Mouse (Mus musculus): Measurements from ENCODE around the gene Slamf1. TPM values are rescaled to one million over a fixed set of nuclear protein-coding genes. Genes with fewer than 3 reads are reported as not detected.

Gene Slamf1
- 31.0 TPM for polyA plus RNA-seq (2017; shearing (Covaris generic))

GRCm38 (mm10) chr1:171766898-171767297 lies at the start of gene Slamf1:
Slamf1 (plus strand) TSS chr1:171767127.

GRCm38 (mm10) chr1:171839488-171839887 lies 72.6 kb downstream of the Slamf1 start, which contains the start of gene Cd84:
Cd84 (plus strand) TSS chr1:171839697.

Other genes with a start within 250 kb of the Slamf1 start
- not detected for gene Itln1, start 231.8 kb upstream of the Slamf1 start, polyA plus RNA-seq (2017; shearing (Covaris generic))
- gene Cd244a, start 207.9 kb upstream of the Slamf1 start, polyA plus RNA-seq (2017; shearing (Covaris generic)) = not detected
- gene Ly9, start 159.7 kb upstream of the Slamf1 start, polyA plus RNA-seq (2017; shearing (Covaris generic)) = 92.0 TPM
- 0.78 TPM for gene Slamf7, start 114.1 kb upstream of the Slamf1 start, polyA plus RNA-seq (2017; shearing (Covaris generic))
- 85.6 TPM for gene Cd48, start 85.1 kb upstream of the Slamf1 start, polyA plus RNA-seq (2017; shearing (Covaris generic))
- gene Cd84, start 72.6 kb downstream of the Slamf1 start, polyA plus RNA-seq (2017; shearing (Covaris generic)) = 96.2 TPM
- not detected for gene Gm10521, start 128.5 kb downstream of the Slamf1 start, polyA plus RNA-seq (2017; shearing (Covaris generic))
- gene Slamf6, start 150.4 kb downstream of the Slamf1 start, polyA plus RNA-seq (2017; shearing (Covaris generic)) = 235 TPM